Mouse (Mus musculus) kidney, embryonic 14.5 days (tissue): ENCODE results near the gene Zbtb6. TPM values are rescaled to one million over a fixed set of nuclear protein-coding genes. Genes with fewer than 3 reads are reported as not detected.

ENCODE experiments used
- ATAC-seq: fragments of 200-750 bp; cut with Nextera tagmentation; 2 replicates; pipeline ENCODE4 v1.8.0; 2017; ENCODE audit warnings: moderate number of reproducible peaks, mild to moderate bottlenecking, moderate TSS enrichment, moderate library complexity; ENCODE audit not compliant: low FRiP score, low TSS enrichment
- H3K27ac ChIP-seq: fragments of 300-500 bp; sonication (generic); 2 replicates; pipeline ENCODE4 v1.5.1; 2014; ENCODE audit warnings: low read depth, mild to moderate bottlenecking, low read length, moderate library complexity, mixed read lengths
- H3K27me3 ChIP-seq: fragments of 300-500 bp; sonication (generic); 2 replicates; pipeline ENCODE4 v1.6.1; 2014; ENCODE audit warnings: mild to moderate bottlenecking, low read length; ENCODE audit not compliant: control insufficient read depth, insufficient read depth
- H3K36me3 ChIP-seq: fragments of 300-500 bp; sonication (generic); 2 replicates; pipeline ENCODE4 v1.6.1; 2014; ENCODE audit warnings: low read length, mixed read lengths; ENCODE audit not compliant: control insufficient read depth, insufficient read depth
- H3K4me1 ChIP-seq: fragments of 300-500 bp; sonication (generic); 2 replicates; pipeline ENCODE4 v1.6.1; 2014; ENCODE audit warnings: low read length, mixed read lengths; ENCODE audit not compliant: control insufficient read depth, insufficient read depth
- H3K4me2 ChIP-seq: fragments of 300-500 bp; sonication (generic); replicated peaks from 2 replicates; pipeline ENCODE4 v1.6.1; 2014; ENCODE audit warnings: low read depth, mild to moderate bottlenecking, low read length
- H3K4me3 ChIP-seq: fragments of 300-500 bp; sonication (generic); 2 replicates; pipeline ENCODE4 v1.5.1; 2014; ENCODE audit warnings: mild to moderate bottlenecking, low read length
- H3K9ac ChIP-seq: fragments of 300-500 bp; sonication (generic); 2 replicates; pipeline ENCODE4 v1.6.1; 2014; ENCODE audit warnings: low read depth, mild to moderate bottlenecking, low read length, moderate library complexity
- H3K9me3 ChIP-seq: fragments of 300-500 bp; sonication (generic); 2 replicates; pipeline ENCODE4 v1.6.1; 2016; ENCODE audit warnings: low read length; ENCODE audit not compliant: control insufficient read depth
- WGBS: fragments of 180-500 bp; shearing (Covaris S2); extraction: QIAGEN DNeasy Blood & Tissue Kit; methylation state at CpG from one replicate; pipeline ENCODE4 v1.1.7; 2014; 5-methylcytosine and 5-hydroxymethylcytosine counted together
- polyA plus RNA-seq: library from polyadenylated mRNA; unstranded; fragments of >200 nt; fragmentation: Nextera tagmentation; extraction: Ambion mirVana; gene quantifications from 2 replicates; pipeline ENCODE4 v1.2.1, GENCODE M21; 2014

Zbtb6 gene
- polyA plus RNA-seq, 1 experiment from 2014 or later, result 4.2 TPM

- no peak for ATAC-seq
- H3K4me3 ChIP-seq, result no peak overlapping the region
- no peaks in the 10 kb centered on the region for H3K4me1 ChIP-seq
- H3K9me3 ChIP-seq, result no peaks in the 10 kb centered on the region
- no peak overlapping the region for H3K9ac ChIP-seq
- 96% methylated on average over 9 of the region's 9 CpGs for WGBS
- H3K27me3 ChIP-seq, result no peaks in the 10 kb centered on the region
- no peak overlapping the region for H3K4me2 ChIP-seq
- H3K36me3 ChIP-seq, result peaks cover 42% of the 10 kb centered on the region
- no peak overlapping the region for H3K27ac ChIP-seq
Measured at GRCm38 (mm10) chr2:37382921-37383320, 60.0 kb downstream of the Zbtb6 start.

- Histone ChIP-seq H3K27ac (no peak overlapping the region), H3K4me3 (no peak overlapping the region), H3K4me1 (no peaks in the 10 kb centered on the region), H3K36me3 (peaks cover 56% of the 10 kb centered on the region), H3K9ac (no peak overlapping the region), H3K27me3 (no peaks in the 10 kb centered on the region), H3K9me3 (no peaks in the 10 kb centered on the region), H3K4me2 (no peak overlapping the region)
- 68% methylated on average over 2 of the region's 2 CpGs for WGBS
- no peak for ATAC-seq
Measured at GRCm38 (mm10) chr2:37380189-37380588, 62.8 kb downstream of the Zbtb6 start.

GRCm38 (mm10) chr2:37376018-37376417 is 67.0 kb downstream of the Zbtb6 start:
- H3K4me2 ChIP-seq, result no peak overlapping the region
- H3K4me1 ChIP-seq, result no peaks in the 10 kb centered on the region
- no peak overlapping the region for H3K9ac ChIP-seq
- no peak overlapping the region for H3K4me3 ChIP-seq
- no peaks in the 10 kb centered on the region for H3K27me3 ChIP-seq
- no peak overlapping the region for H3K27ac ChIP-seq
- ATAC-seq, result no peak
- WGBS, result 96% methylated on average over 1 of the region's 1 CpGs
- peaks cover 63% of the 10 kb centered on the region for H3K36me3 ChIP-seq
- no peaks in the 10 kb centered on the region for H3K9me3 ChIP-seq

Other genes starting within 250 kb of the Zbtb6 start
- gene Olfr366, start 231.6 kb downstream of the Zbtb6 start, polyA plus RNA-seq, result not detected in 2 replicates
- gene Olfr368, start 116.7 kb downstream of the Zbtb6 start, polyA plus RNA-seq, result not detected in 2 replicates
- 43.1 and 51.6 TPM in 2 replicates for gene Pdcl, start 83.8 kb downstream of the Zbtb6 start, polyA plus RNA-seq
- gene Rc3h2, start 20.3 kb downstream of the Zbtb6 start, polyA plus RNA-seq, result 21.1 and 22.8 TPM in 2 replicates
- 8.5 and 11.0 TPM in 2 replicates for gene Zbtb26, start within 50 bp of the Zbtb6 start, polyA plus RNA-seq
- 54.8 and 69.1 TPM in 2 replicates for gene Rabgap1, start 108 bp upstream of the Zbtb6 start, polyA plus RNA-seq
- gene Gpr21, start 73.2 kb upstream of the Zbtb6 start, polyA plus RNA-seq, result 1.4 and 2.7 TPM in 2 replicates